Mouse (Mus musculus) urinary bladder, adult 2 months (tissue): ENCODE results near the gene Rnf26. TPM values are rescaled to one million over a fixed set of nuclear protein-coding genes. Genes with fewer than 3 reads are reported as not detected.

Source experiments
- DNase-seq: peaks from one replicate; pipeline ENCODE4 v3.0.0; 2022; ENCODE audit warnings: low spot score
- polyA plus RNA-seq: library from polyadenylated mRNA; depleted of rRNA; stranded (reverse); fragments of >200 nt; gene quantifications from 2 replicates; pipeline ENCODE4 v1.2.3, GENCODE M21; 2012

Rnf26 gene
- polyA plus RNA-seq, 1 experiment: 14.5 TPM

- DNase-seq: no peak
Observed at GRCm38 (mm10) chr9:44088877-44089608, 24.3 kb downstream of the Rnf26 start.

GRCm38 (mm10) chr9:44087761-44088455, 25.4 kb downstream of the Rnf26 start:
- DNase-seq: no peak

- DNase-seq: no peak
Observed at GRCm38 (mm10) chr9:44086960-44087359, 26.4 kb downstream of the Rnf26 start.

- no peak for DNase-seq
Observed at GRCm38 (mm10) chr9:44085741-44086665, 27.3 kb downstream of the Rnf26 start.

GRCm38 (mm10) chr9:44085276-44085675, 28.0 kb downstream of the Rnf26 start:
- DNase-seq: no peak

- peak; percentile 94 for DNase-seq
Observed at GRCm38 (mm10) chr9:44084659-44085229, 28.6 kb downstream of the Rnf26 start.

- no peak for DNase-seq
Observed at GRCm38 (mm10) chr9:44084236-44084635, 29.1 kb downstream of the Rnf26 start.

- no peak for DNase-seq
Observed at GRCm38 (mm10) chr9:44083392-44084121, 29.8 kb downstream of the Rnf26 start.

- no peak for DNase-seq
Observed at GRCm38 (mm10) chr9:44082266-44082665, 31.1 kb downstream of the Rnf26 start.

GRCm38 (mm10) chr9:44081581-44081980, 31.7 kb downstream of the Rnf26 start:
- DNase-seq: no peak

GRCm38 (mm10) chr9:44080953-44081352, 32.4 kb downstream of the Rnf26 start:
- peak; percentile 23 for DNase-seq

- no peak for DNase-seq
Observed at GRCm38 (mm10) chr9:44079997-44080780, 33.1 kb downstream of the Rnf26 start.

- no peak for DNase-seq
Observed at GRCm38 (mm10) chr9:44078955-44079756, 34.2 kb downstream of the Rnf26 start.

GRCm38 (mm10) chr9:44078136-44078797, 35.0 kb downstream of the Rnf26 start:
- DNase-seq: no peak

- DNase-seq: no peak
Observed at GRCm38 (mm10) chr9:44077266-44077910, 35.9 kb downstream of the Rnf26 start.

GRCm38 (mm10) chr9:44076764-44077120, 36.6 kb downstream of the Rnf26 start:
- DNase-seq: no peak

GRCm38 (mm10) chr9:44075996-44076763, 37.1 kb downstream of the Rnf26 start:
- DNase-seq: no peak
